Mouse (Mus musculus) erythroblast, embryonic 14.5 days (primary cell): Measurements from ENCODE around the gene Gm10563.

Source experiments
- GATA1 ChIP-seq: IDR thresholded peaks from 2 replicates; pipeline ENCODE4 v1.6.1; 2012; ENCODE audit warnings: low read length, inconsistent platforms, mixed read lengths
- TAL1 ChIP-seq: IDR thresholded peaks from 3 replicates; pipeline ENCODE4 v1.6.1; 2012; ENCODE audit warnings: low read length, inconsistent platforms, mixed read lengths

DNA sequence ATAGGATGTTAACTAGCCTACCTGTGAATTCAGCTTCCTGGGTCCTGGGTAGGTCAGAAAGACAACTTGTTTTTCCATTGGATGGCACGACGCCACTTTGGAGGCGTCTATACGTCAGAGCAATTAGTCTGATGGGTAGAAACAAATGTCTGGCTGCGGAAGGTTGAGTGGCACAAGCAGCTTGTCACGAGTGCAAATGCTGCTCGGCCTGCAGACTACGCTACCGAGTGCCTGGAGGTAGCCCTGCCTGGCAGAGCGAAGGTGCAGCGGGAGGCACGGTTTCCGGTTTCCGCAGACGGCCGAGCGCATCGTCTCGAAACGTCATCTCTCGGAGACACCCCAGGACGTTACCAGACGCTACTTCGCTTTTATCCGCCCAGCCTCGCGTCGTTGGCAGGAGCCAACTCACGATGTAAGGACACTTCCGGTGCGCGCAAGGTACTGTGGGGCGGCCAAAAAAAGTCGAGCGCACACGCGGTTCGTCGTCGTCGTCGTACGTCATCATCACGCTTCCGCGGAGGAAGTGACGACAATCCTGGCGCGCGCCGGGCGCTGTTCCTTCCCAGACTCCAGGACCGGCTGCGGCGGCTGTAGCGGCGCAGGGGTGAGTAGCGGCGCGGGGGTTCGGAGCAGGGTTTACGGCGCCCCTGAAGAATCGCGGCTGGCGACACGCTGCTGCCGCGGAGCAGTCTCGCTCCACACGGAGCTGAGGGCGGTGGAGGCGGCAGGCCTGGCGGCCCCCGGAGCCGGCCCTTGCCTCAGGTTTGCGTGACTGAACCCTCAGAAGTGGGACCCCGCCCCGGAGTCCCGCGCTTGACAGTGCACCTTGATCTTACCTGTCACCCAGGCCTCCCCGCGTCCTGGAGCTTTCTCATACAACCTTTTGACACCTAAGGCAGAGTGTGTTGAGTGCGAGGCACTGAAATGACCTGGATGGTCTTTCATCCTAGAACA, 20.6 kb downstream of the Gm10563 start, which contains the start of gene Cdk11b:
- TF ChIP-seq TAL1: no peak
- no peak; the same call in 1 of the 2 replicates for TF ChIP-seq GATA1
